Mouse (Mus musculus) stomach, embryonic 14.5 days (tissue): ENCODE data around the gene Hsd17b13. TPM values are rescaled to one million over a fixed set of nuclear protein-coding genes. Genes with fewer than 3 reads are reported as not detected.
"Not testable (repeated sequence)": the region's sequence is repeated elsewhere in the genome, so short reads cannot be mapped to it uniquely, and the experiment has no call there.

Source experiments
- ATAC-seq: fragments of 200-750 bp; cut with Nextera tagmentation; 2 replicates; pipeline ENCODE4 v1.8.0; 2017; ENCODE audit warnings: low read depth, moderate TSS enrichment; ENCODE audit not compliant: insufficient number of reproducible peaks, insufficient read depth, low FRiP score
- H3K27ac ChIP-seq: fragments of 300-500 bp; sonication (generic); 2 replicates; pipeline ENCODE4 v1.5.1; 2014; ENCODE audit warnings: mild to moderate bottlenecking, low read length, moderate library complexity, mixed read lengths
- H3K27me3 ChIP-seq: fragments of 300-500 bp; sonication (generic); 2 replicates; pipeline ENCODE4 v1.6.1; 2014; ENCODE audit warnings: low read length, control low read depth, mixed read lengths; ENCODE audit not compliant: control insufficient read depth, insufficient read depth
- H3K36me3 ChIP-seq: fragments of 300-500 bp; sonication (generic); 2 replicates; pipeline ENCODE4 v1.6.1; 2014; ENCODE audit warnings: mild to moderate bottlenecking, control low read depth, low read length, moderate library complexity, mixed read lengths; ENCODE audit not compliant: control insufficient read depth, insufficient read depth
- H3K4me1 ChIP-seq: fragments of 300-500 bp; sonication (generic); 2 replicates; pipeline ENCODE4 v1.6.1; 2014; ENCODE audit warnings: low read length, control low read depth, mixed read lengths; ENCODE audit not compliant: control insufficient read depth, insufficient read depth
- H3K4me2 ChIP-seq: fragments of 300-500 bp; sonication (generic); replicated peaks from 2 replicates; pipeline ENCODE4 v1.6.1; 2014; ENCODE audit warnings: low read depth, low read length, control low read depth
- H3K4me3 ChIP-seq: fragments of 300-500 bp; sonication (generic); 2 replicates; pipeline ENCODE4 v1.5.1; 2014; ENCODE audit warnings: low read depth, low read length, control low read depth
- H3K9ac ChIP-seq: fragments of 300-500 bp; sonication (generic); replicated peaks from 2 replicates; pipeline ENCODE4 v1.6.1; 2014; ENCODE audit warnings: low read depth, mild to moderate bottlenecking, control low read depth, low read length, moderate library complexity, mixed read lengths
- H3K9me3 ChIP-seq: fragments of 300-500 bp; sonication (generic); 2 replicates; pipeline ENCODE4 v1.6.1; 2016; ENCODE audit warnings: low read depth, low read length, control low read depth; ENCODE audit not compliant: control insufficient read depth
- WGBS: fragments of 180-500 bp; shearing (Covaris S2); extraction: QIAGEN DNeasy Blood & Tissue Kit; methylation state at CpG from one replicate; pipeline ENCODE4 v1.1.7; 2014; 5-methylcytosine and 5-hydroxymethylcytosine counted together
- polyA plus RNA-seq: library from polyadenylated mRNA; unstranded; fragments of >200 nt; fragmentation: Nextera tagmentation; extraction: Ambion mirVana; gene quantifications from 2 replicates; pipeline ENCODE4 v1.2.1, GENCODE M21; 2014

The Hsd17b13 gene
- polyA plus RNA-seq, 1 experiment from 2014 or later = 0.38 TPM

GRCm38 (mm10) chr5:103972801-103973200 lies 4.4 kb downstream of the Hsd17b13 start:
- H3K4me3 ChIP-seq = no peak overlapping the region
- no peak overlapping the region for H3K9ac ChIP-seq
- peak overlapping the region; percentile 29; the same call in 1 of the 2 replicates for H3K4me2 ChIP-seq
- no peaks in the 10 kb centered on the region for H3K9me3 ChIP-seq
- H3K27me3 ChIP-seq = no peaks in the 10 kb centered on the region
- no peak for ATAC-seq
- H3K4me1 ChIP-seq = no peaks in the 10 kb centered on the region
- WGBS = 61% methylated on average over 13 of the region's 13 CpGs
- H3K27ac ChIP-seq = no peak overlapping the region
- H3K36me3 ChIP-seq = no peaks in the 10 kb centered on the region

DNA sequence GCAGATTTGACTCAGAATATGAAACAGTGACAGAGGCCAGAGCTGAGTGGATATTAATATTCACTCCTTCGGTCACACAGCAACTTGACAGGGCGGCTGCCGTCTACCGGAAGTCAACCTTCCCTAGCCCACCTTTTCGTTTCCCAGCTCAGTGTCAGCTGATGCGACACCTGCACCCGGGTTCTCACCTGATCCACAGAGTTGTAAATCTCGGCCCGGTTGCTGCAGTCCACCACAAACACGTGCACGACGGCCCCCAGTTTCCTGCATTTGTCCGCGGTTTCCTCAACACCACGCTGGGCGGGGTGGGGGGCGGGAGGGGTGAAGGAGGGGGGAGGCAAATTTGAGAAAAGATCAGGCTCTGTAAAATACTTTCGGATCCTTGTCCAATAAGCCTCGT lies 4.8 kb downstream of the Hsd17b13 start:
- Histone ChIP-seq H3K4me1 (no peaks in the 10 kb centered on the region), H3K9me3 (no peaks in the 10 kb centered on the region), H3K9ac (no peak overlapping the region), H3K27ac (no peak overlapping the region), H3K4me2 (peak overlapping the region; percentile 29), H3K4me3 (no peak overlapping the region), H3K27me3 (no peaks in the 10 kb centered on the region), H3K36me3 (no peaks in the 10 kb centered on the region)
- 49% methylated on average over 19 of the region's 19 CpGs for WGBS
- no peak for ATAC-seq

DNA sequence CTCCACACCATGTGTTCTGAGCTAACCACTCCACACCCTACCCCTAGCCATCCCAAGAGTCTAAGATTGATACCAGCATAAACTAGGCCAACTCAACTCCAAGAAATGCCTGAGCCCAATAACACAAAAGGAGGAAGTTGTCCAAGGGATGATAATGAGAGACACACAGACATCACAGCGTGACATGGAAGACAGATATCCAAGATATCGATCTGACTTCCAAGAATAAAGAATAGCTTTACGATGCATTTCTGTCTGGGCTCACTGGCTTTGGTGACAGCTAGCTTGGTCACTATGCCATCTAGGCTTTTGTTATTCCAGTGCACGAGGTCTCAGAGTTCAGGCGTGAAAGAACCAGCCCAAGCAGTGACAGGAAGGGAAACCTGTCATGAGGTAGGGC lies 6.2 kb downstream of the Hsd17b13 start:
- Histone ChIP-seq H3K4me1 (no peaks in the 10 kb centered on the region), H3K36me3 (no peaks in the 10 kb centered on the region), H3K4me2 (no peak overlapping the region), H3K27ac (no peak overlapping the region), H3K4me3 (no peak overlapping the region), H3K27me3 (no peaks in the 10 kb centered on the region), H3K9me3 (no peaks in the 10 kb centered on the region), H3K9ac (no peak overlapping the region)
- no peak for ATAC-seq
- WGBS = 68% methylated on average over 5 of the region's 5 CpGs

DNA sequence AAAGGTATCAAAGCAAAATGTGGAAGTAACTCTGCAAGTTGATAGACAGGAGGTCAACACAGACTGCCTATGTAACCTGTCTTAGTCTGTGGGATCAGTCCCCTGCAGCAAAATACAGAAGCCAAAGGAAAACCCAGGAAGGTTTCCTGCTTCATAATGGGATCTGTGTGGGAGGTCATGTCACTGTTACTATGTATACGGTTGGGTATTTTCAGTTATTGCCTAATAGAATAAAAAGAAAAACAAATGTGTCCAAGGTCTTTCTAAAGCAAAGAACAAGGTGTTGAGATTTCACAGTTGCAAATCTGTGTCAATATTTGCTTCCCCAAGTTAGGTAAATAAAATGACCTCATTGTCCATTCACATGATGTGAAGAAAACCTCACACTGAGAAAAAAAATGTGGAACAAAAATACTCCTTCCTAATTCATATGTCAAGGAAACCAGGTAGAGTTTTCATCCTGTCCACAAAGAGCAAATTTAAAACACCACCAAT lies 14.2 kb downstream of the Hsd17b13 start:
- no peaks in the 10 kb centered on the region for H3K4me1 ChIP-seq
- no peak overlapping the region for H3K27ac ChIP-seq
- no peak for ATAC-seq
- no peak overlapping the region for H3K4me3 ChIP-seq
- H3K9ac ChIP-seq = no peak overlapping the region
- H3K4me2 ChIP-seq = no peak overlapping the region
- WGBS = 49% methylated on average over 1 of the region's 1 CpGs
- H3K36me3 ChIP-seq = no peaks in the 10 kb centered on the region
- no peaks in the 10 kb centered on the region for H3K27me3 ChIP-seq
- H3K9me3 ChIP-seq = no peaks in the 10 kb centered on the region; the same call in 1 of the 2 replicates

DNA sequence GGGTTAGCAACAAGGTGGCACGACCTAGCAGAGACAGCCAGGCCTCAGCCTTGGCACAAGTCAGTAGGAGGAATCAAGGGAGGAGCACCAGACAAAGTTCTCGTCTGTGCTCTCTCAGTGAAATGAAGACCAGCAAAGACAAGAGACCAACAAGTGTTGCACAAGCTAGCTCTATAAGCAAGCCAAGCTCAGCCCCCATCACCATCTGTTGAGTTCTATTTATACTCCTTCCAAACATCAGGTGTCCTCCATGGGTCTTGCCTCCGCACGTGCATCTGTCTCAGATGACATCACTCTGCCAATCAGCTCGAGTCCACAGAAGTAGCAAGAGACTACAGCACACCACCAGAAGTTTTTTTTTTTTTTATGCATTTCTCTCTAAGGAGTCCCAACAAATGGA lies 22.6 kb downstream of the Hsd17b13 start:
- ATAC-seq = no peak

GRCm38 (mm10) chr5:103953135-103954083 lies 23.8 kb downstream of the Hsd17b13 start:
- WGBS = 79% methylated on average over 10 of the region's 10 CpGs
- H3K27me3 ChIP-seq = no peaks in the 10 kb centered on the region
- H3K9ac ChIP-seq = no peak overlapping the region
- H3K4me2 ChIP-seq = no peak overlapping the region
- H3K36me3 ChIP-seq = no peaks in the 10 kb centered on the region
- H3K4me1 ChIP-seq = no peaks in the 10 kb centered on the region
- H3K27ac ChIP-seq = no peak overlapping the region
- no peak for ATAC-seq
- no peaks in the 10 kb centered on the region for H3K9me3 ChIP-seq
- no peak overlapping the region for H3K4me3 ChIP-seq

More for the DNA sequence above, 22.6 kb downstream of the Hsd17b13 start:
- Histone ChIP-seq H3K4me1 (no peaks in the 10 kb centered on the region), H3K9ac (no peak overlapping the region), H3K4me3 (no peak overlapping the region), H3K9me3 (no peaks in the 10 kb centered on the region), H3K4me2 (no peak overlapping the region), H3K27ac (no peak overlapping the region), H3K27me3 (no peaks in the 10 kb centered on the region), H3K36me3 (no peaks in the 10 kb centered on the region)
- WGBS = 73% methylated on average over 5 of the region's 5 CpGs

- not testable (repeated sequence) for H3K27ac ChIP-seq, H3K4me2 ChIP-seq, H3K4me3 ChIP-seq, H3K9ac ChIP-seq, H3K9me3 ChIP-seq, H3K4me1 ChIP-seq, H3K27me3 ChIP-seq, H3K36me3 ChIP-seq, ATAC-seq
- WGBS = 94% methylated on average over 15 of the region's 15 CpGs
Measured at GRCm38 (mm10) chr5:103950138-103950537, 27.1 kb downstream of the Hsd17b13 start.

DNA sequence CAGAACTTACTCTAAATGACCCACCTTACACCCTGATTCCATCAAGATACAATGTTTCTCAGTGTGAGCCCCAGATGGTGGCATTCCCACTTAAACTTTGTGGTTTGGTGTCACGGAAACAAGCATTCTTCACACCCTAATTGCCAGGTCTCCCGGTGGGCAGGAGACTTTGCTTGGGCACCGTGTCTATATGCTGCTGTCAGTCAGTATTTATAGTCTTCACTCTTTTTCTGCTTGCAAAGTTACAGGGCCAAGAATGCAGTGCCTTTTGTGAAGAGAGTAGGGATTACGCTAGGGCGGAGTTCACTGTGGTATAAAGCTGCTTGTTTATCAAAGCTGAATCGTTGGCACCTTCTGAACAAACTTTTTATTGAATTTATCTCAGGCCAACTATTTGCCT lies 34.0 kb downstream of the Hsd17b13 start:
- Histone ChIP-seq H3K27me3 (no peaks in the 10 kb centered on the region), H3K27ac (no peak overlapping the region), H3K36me3 (no peaks in the 10 kb centered on the region), H3K9me3 (no peaks in the 10 kb centered on the region), H3K4me3 (no peak overlapping the region), H3K9ac (no peak overlapping the region), H3K4me2 (no peak overlapping the region), H3K4me1 (peaks cover 7% of the 10 kb centered on the region; the same call in 1 of the 2 replicates)
- WGBS = 34% methylated on average over 6 of the region's 6 CpGs
- no peak for ATAC-seq
